Mouse (Mus musculus): ENCODE results near the gene Pkd1.

Pkd1 gene

DNA sequence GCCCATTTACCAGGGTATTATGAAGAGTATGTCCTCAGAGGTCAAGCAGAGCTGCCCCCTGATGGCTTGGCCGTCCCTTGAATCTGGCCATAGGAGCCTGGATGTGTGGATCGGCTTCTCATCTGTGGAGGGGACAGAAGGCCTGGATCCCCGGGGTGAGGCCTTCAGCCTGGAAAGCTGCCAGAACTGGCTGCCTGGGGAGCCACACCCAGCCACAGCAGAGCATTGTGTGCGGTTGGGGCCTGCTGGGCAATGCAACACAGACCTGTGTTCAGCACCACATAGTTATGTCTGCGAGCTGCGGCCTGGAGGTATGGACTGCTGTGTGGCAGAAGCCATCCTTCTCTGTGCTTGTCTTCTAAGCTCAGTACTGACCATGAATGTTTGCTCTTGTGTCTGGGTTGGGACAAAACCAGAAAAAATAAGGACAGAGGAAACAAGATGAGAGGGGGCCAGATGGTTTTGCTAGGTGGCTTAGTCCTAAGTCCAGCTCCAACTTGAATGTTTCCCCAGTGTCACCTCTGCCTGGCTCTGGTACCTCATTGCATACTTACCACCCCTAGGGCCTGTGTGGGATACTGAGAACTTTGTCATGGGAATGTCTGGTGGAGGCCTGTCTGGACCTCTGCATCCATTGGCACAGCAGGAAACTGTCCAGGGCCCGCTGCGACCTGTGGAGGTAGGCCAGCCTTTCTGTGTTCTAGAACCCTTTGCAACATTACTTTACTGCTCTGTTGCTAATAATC is 17.6 kb downstream of the Pkd1 start:
- no peak for ATAC-seq (ENCODE audit: low TSS enrichment)

DNA sequence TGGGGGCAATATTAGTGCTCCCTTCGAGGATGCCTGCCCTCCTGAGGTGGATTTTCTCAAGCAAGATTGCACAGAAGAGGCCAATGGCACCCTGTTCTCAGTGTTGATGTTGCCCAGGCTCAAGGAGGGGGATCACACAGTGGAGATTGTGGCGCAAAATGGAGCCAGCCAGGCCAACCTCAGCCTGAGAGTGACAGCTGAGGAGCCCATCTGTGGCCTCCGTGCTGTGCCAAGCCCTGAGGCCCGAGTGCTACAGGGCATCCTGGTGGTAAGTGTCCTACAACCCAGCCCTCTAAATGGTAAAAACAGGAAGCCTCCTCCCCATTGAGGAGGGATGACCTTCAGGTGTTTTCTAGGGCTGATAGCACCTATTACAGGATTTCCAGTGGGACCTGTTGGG is 20.2 kb downstream of the Pkd1 start:
- ATAC-seq (ENCODE audit: low TSS enrichment): no peak

DNA sequence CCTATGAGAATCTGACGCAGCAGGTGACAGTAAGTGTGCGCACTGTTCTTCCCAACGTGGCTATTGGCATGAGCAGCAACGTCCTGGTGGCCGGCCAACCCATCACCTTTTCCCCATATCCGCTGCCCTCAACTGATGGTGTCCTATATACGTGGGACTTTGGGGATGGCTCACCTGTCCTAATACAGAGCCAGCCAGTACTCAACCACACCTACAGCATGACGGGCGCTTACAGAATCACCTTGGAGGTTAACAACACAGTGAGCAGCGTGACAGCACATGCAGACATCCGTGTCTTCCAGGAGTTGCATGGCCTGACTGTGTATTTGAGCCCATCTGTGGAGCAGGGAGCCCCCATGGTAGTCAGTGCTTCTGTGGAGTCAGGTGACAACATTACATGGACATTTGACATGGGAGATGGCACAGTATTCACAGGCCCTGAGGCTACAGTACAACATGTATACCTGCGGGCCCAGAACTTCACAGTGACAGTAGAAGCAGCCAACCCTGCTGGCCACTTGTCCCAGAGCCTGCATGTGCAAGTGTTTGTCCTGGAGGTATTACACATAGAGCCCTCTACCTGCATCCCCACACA is 23.1 kb downstream of the Pkd1 start:
- ATAC-seq (ENCODE audit: low TSS enrichment): no peak

DNA sequence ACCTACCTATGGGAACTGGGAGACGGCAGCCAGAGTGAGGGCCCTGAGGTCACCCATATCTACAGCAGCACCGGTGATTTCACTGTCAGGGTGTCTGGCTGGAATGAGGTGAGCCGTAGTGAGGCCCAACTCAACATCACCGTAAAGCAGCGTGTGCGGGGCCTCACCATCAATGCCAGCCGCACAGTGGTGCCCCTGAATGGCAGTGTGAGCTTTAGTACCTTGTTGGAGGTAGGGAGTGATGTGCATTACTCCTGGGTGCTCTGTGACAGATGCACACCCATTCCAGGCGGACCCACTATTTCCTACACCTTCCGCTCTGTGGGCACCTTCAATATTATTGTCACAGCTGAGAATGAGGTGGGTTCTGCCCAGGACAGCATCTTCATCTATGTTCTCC is 24.2 kb downstream of the Pkd1 start:
- ATAC-seq (ENCODE audit: low TSS enrichment): no peak

DNA sequence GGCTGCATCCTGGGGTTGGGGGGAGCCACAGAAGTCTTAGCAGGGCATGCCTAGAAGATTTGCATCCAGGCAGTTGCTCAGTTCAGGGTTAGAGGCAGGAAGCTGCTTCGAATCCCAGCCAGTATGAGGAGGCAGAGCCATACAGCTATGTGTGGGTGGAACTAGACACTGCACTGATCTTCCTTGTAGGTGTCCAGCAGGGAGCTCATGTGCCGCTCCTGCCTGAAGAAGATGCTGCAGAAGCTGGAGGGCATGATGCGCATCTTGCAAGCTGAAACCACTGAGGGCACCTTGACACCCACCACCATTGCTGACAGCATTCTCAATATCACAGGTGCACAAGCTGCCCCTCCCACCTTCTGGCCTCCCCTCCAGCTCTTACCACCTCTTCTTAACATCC is 29.9 kb downstream of the Pkd1 start:
- peak; percentile 92; the same call in 1 of the 2 replicates for ATAC-seq (ENCODE audit: low TSS enrichment)

DNA sequence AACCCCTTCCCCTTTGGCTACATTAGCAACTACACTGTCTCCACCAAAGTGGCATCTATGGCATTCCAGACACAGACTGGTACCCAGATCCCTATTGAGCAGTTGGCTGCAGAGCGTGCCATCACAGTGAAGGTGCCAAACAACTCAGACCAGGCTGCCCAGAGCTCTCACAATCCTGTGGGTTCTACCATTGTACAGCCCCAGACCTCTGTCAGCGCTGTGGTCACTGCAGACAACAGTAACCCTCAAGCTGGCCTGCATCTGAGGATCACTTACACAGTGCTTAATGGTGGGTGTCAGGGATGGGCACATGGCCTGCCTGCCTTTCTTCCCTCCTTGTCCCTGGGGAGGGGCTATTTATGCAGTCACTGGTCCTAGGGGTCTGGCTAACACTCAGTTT is 30.7 kb downstream of the Pkd1 start:
- no peak for ATAC-seq (ENCODE audit: low TSS enrichment)

DNA sequence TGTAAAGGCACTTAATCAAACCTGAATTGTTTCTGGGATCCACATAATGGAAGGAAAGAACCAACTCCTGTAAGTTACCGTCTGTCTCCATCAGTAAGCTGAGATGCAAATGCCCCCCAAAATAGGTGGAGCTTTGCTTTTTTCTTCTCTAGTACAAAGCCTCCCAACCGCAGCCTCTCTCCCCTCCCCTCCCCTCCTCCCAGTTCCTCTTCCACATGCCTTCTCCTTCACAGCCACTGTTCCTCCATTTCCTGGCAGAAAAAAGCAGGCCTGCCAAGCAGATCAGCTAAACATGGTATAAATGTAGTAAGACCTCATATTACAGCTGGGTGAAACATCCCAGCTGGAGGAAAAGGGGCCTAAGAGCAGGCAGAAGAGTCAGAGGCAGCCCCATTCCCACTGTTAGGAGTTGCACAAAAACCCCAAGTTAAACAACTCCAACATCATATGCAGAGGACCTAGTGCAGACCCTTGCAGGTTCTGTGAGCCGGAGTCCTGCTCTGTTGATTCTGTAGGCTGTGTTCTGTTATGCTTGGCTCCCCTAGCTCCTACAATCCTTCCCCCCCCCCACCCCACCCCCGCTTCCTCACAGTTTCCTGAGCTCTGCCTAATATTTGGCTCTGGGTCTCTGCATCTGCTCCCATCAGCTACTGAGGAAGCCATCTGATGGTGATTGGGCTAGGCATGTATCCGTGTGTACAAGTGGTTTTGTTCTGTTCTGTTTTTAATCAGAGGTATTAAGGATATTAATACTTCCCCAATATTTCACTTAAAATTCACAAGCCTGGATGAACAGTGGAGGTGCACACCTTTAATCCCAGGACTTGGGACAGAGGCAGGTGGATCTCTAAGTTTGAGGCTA is 34.2 kb downstream of the Pkd1 start:
- ATAC-seq (ENCODE audit: low TSS enrichment): no peak

DNA sequence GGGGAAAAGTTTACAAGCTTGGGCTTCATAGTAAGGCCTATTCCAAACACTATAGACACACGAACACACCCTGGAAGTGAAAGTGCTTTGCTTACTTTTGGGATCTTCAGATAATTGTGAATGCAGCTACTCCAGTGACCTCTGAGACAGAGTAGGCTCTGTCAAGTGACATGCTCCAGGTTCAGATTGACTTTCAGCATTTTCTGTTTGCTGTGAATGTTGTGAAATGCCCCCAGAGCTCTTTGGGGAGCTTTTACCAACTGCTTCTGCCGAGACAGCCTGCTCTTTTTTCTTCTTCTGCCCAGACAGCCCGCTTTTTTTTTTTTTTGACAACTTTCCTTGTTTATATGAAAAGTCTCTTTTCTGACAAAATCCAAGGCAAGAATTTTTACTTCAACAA is 34.9 kb downstream of the Pkd1 start:
- ATAC-seq (ENCODE audit: low TSS enrichment): no peak

DNA sequence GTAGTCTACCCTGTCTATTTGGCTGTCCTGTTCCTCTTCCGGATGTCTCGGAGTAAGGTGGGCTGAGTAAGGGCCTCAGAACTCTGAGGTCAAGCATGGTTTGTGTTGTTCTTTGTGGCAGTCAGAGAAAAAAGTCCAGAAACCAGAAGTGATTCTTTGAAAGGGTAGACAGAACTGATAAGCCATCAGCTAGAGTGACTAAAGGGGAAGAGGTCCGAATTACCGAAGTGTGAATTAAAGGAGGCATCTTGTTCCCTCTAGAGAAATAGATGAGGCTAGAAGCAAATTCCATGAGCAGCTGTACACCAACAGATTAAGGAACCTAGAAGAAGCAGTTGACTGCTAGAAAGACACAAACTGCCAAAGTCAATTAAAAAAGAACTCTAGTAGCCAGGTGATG is 36.9 kb downstream of the Pkd1 start:
- ATAC-seq (ENCODE audit: low TSS enrichment): no peak

DNA sequence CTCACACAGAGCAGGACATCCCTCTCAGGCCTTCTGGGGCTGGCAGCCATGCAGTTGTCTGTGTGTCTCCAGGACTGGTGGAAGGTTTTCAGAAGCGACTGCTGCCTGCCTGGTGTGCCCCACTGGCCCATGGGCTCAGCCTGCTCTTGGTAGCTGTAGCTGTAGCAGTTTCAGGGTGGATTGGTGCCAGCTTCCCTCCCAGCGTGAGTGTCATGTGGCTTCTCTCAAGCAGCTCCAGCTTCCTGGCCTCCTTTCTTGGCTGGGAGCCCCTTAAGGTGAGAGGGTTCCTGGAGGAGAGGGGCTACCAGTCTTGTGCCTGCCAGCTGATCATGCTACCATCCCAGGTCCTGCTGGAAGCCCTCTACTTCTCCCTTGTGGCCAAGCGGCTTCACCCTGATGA is 41.3 kb downstream of the Pkd1 start:
- no peak for ATAC-seq (ENCODE audit: low TSS enrichment)

DNA sequence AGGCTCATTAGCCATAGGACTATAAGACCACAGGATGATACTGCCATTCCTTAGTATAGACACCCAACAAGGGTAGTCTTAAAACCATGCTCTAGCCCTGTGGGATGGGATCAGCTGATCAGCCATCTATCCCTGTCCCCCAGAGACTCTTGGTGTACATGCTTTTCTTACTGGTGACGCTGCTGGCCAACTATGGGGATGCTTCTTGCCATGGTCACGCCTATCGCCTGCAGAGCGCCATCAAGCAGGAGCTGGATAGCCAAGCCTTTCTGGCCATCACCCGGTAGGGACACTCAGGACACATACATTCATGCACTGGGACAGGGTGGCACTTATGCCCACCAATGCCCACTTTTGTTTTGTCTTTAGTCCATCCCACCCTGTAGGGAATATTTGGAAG is 42.1 kb downstream of the Pkd1 start:
- ATAC-seq (ENCODE audit: low TSS enrichment): no peak

DNA sequence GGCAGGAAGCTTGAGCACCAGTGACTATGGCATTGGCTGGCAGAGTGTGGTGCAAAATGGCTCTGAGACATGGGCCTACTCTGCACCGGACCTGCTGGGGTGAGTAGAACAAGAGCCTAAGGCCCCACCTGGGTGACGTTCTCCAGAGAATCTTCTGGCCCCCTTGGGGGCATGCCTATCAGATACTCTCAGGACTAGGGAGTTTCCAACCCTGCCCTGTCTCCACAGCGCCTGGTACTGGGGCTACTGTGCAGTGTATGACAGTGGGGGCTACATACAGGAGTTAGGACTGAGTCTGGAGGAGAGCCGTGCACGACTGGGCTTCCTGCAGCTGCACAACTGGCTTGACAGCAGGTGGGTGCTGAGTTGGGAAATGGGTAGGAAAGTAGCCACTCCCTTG is 43.6 kb downstream of the Pkd1 start:
- no peak for ATAC-seq (ENCODE audit: low TSS enrichment)

DNA sequence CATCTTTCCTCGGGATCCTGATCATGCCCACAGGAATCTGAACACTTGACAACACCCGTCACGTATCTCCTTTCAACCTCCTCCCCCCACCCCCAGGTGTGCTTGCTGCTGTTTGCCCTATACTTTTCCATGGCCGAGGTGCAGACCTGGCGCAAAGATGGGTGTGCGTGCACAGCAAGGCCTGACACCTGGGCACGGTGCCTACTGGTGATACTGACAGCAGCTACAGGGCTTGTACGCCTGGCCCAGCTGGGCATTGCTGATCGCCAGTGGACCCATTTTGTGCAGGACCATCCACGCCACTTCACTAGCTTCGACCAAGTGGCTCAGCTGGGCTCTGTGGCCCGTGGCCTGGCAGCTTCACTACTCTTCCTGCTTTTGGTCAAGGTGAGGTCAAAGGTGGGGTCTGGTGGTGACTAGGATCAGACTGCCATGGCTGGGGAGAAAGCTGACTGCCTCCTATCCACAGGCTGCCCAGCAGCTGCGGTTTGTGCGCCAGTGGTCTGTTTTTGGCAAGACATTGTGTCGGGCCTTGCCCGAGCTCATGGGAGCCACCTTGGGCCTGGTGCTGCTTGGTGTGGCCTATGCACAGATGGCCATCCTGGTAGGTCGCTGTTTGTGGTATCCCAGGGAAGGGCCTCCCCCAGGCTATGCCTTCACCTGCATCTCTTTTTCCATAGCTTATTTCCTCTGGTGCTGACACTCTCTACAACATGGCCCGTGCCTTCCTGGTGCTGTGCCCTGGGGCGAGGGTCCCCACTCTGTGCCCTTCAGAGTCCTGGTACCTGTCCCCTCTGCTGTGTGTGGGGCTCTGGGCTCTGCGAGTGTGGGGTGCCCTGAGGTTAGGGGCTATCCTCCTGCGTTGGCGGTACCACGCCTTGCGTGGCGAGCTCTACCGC is 44.6 kb downstream of the Pkd1 start:
- ATAC-seq (ENCODE audit: low TSS enrichment): no peak

DNA sequence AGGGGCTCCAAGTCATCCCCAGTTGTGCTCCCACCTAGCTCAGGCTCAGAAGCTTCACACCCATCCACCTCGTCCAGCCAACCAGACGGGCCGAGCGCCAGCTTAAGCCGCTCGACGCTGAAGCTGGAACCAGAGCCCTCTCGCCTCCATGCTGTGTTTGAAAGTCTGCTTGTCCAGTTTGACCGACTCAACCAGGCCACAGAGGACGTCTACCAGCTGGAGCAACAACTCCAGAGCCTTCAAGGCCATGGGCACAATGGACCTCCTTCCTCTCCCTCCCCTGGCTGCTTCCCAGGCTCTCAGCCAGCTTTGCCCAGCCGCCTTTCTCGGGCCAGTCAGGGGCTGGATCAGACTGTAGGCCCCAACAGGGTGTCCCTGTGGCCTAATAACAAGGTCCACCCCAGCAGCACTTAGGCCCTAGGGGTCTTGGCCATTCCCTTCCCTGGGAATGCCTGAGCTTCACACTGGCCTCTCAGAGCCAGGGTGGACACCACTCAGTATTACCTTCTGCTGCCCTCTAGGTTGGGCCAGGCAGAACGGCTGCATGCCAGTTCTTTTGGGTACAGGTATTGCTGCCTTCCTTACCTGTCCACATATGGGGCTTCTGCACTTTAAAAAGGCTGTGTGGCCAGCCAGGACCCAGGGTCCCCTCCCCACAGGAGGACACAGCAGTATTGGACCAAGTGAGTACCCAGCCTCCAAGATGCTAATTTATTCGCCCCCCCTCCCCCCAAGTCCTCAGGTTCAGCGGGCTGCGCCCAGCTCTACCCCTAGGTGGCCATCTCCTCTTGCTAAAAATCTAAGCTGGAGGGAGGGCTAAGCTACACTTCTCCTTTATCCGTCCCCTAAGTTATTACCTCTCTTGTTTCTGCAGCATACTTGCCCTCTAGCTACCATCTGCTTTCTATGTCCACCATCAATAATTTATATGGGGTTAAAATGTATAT is 45.8 kb downstream of the Pkd1 start:
- ATAC-seq (ENCODE audit: low TSS enrichment): 0 out of 2 replicates have a peak, but pooled peaks have one; percentile 21

DNA sequence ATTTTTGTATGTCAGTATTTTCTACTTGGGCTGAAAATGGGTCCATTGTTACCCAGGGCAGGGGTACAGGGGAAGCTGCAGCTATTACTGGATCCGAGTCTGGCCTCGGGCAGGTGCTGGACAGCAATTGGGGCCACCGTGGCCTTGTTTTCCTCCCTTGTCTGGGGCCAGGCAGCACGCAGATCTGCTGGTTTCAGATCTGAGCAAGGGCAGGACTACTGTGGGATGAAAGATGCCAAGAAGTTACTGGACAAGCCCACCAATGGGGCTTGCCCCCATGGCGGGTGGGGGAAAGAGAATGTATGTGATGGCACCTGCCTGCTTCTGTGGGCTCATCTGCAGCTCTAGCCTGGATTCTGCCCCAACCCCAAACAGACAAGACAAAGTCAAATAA is 46.4 kb downstream of the Pkd1 start:
- no peak for ATAC-seq (ENCODE audit: low TSS enrichment)

DNA sequence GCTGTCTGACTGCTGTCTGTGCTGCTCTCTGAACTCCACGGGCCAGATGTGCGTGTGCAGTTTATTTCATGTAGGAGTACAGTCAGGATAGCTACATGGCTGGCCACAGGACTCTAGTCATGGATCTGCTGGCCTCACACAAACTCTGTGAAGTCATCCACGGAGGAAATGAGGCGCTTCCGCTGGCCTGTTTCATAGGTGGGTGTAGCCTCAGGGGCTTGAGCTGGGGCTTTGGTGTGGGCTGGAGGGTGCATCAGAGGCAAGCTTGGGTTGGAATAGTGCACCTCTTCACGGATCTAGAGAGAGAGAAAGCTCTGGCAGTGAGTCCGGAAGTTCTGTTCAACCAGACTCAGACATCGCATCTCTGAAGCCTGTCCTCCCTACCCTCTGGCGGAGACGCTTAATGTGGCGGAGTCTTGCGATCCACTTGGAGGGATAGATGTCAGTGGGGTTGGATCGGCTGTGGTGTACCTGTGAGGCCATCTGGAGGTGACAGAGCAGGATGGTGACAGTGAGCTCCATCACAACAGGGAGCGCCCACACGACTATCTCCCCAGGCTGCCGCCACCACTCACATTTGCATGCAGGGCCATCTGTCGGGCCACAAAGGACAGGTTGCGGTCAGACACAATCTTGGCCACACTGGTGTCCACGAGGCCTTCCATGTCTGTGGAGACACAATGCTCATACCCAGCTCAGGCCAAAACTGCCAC is 47.0 kb downstream of the Pkd1 start:
- no peak for ATAC-seq (ENCODE audit: low TSS enrichment)

DNA sequence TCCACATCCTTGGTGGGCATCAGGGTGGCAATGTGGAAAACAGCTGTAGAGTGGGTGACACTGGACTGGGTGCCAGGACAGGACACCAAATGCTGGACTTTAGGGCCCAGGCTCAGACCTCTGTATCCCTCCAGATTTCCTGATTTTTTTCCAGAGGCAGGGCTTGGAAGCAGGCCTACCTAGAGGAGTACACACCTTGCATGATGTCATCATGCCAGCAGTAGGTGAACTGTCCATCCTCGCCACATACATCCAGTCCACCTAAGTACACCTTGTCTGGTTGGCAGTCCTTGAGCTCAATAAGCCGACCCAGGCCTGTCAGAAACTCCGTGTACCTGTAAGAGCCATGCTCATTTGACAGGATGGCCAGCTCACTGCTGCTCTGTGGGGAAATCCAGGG is 48.4 kb downstream of the Pkd1 start:
- ATAC-seq (ENCODE audit: low TSS enrichment): no peak

DNA sequence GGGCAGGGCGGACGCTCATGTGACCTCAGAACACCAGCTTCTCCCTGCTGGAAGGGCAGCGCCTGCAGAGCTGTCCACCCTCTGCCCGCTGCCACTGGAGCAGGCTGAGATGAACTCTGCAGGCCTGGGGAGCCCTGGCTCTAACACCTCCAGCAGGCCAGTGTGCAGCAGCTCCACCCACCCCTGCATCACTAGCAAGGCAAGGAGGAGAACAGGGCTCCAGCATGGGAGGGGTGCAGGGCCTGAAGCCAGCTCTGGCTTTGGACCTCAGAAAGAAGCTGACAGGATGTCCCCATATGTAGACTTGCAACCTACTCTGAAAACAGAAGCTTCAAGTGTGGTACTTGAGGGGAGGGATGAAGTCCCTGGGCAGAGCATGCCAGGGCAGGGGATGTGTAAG is 50.9 kb downstream of the Pkd1 start:
- ATAC-seq (ENCODE audit: low TSS enrichment): no peak; the same call in 1 of the 2 replicates

DNA sequence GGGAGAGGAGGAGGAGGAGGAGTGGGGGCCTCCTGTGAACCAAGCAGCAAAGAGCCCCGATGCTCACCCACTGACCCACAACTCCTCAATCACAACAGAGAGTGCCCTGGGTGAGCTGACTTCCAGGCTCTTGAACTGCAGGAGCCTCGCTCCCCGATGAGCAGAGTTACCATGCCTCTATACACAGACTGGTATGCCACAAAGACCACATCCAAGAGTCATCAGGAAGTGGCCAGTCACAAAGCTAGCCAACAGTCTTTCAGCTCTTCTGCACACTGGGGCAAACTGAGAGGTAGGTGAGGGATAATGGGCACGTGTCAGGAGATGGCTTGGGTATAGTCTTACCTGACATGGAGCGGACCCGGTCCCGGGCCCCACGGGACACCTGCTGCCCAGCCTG is 54.3 kb downstream of the Pkd1 start:
- ATAC-seq (ENCODE audit: low TSS enrichment): no peak

DNA sequence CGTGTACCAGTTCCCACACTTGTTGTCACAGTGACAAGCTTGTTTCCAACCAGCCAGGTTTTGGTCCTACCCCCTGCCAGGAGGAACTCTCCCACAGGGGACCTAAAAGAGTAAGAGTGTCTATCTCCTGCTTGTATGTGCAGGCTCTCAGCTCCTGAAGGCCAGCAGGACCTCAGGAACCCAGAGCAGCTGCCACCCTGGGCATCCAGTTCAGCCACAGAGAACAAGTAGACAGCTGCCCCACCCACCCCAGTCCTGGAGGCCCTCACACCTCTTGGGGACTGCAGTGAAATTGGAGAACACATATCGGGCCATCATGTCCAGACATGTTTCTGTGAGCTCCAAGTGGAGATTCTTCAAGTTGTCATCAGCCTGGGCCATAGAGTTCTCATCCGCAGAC is 54.9 kb downstream of the Pkd1 start:
- ATAC-seq (ENCODE audit: low TSS enrichment): no peak

Measured in frontal cortex, adult (tissue).